In genomic region chr11:116625081-116626000, GRCm38 (mm10) we compare ENCODE assay signal across 9 mouse cellular contexts. TPM values are rescaled to one million over a fixed set of nuclear protein-coding genes. Genes with fewer than 3 reads are reported as not detected.
DNase-seq lines count a peak whose midpoint lies in the region; ATAC-seq and TF ChIP-seq lines count a peak whose summit lies in the region.
"Had no signal": no experiment of that assay in that cellular context is flagged by ENCODE, and none has a peak within 500 bp of the region (broad histone marks: within the 10 kb centered on the region; RNA-seq: fewer than 3 reads in every experiment).

No protein-coding gene starts in this region.

- H3K27ac ChIP-seq in cerebellum, adult 2 months (ENCODE audit: insufficient read depth, low read length) = no peak overlapping the region
- no peak overlapping the region for H3K27ac ChIP-seq in midbrain, embryonic 11.5 days (ENCODE audit: low read depth, low read length)
- H3K27ac ChIP-seq in midbrain, embryonic 13.5 days = no peak overlapping the region
- H3K27ac ChIP-seq in liver, embryonic 12.5 days = peak overlapping the region; percentile 90
- H3K27ac ChIP-seq: stomach, embryonic 15.5 days had no signal

- peak; percentile 47; the same call in 1 of the 2 replicates for TF ChIP-seq CTCF in cerebellum, adult 2 months (IDR thresholded peaks at IDR 0.05; ENCODE audit: borderline replicate concordance, insufficient read depth, low read depth, low read length)

- H3K36me3 ChIP-seq in midbrain, embryonic 11.5 days (ENCODE audit: control insufficient read depth, insufficient read depth, low read length) = no peaks in the 10 kb centered on the region
- H3K36me3 ChIP-seq in midbrain, embryonic 13.5 days = no peaks in the 10 kb centered on the region
- H3K36me3 ChIP-seq in liver, embryonic 12.5 days = no peaks in the 10 kb centered on the region
- H3K36me3 ChIP-seq: stomach, embryonic 15.5 days had no signal

- peaks cover 29% of the 10 kb centered on the region for H3K4me1 ChIP-seq in cerebellum, adult 2 months (ENCODE audit: control insufficient read depth, insufficient read depth, low read length)
- peaks cover 7% of the 10 kb centered on the region; the same call in 1 of the 2 replicates for H3K4me1 ChIP-seq in midbrain, embryonic 11.5 days (ENCODE audit: control insufficient read depth, insufficient read depth, low read length)
- H3K4me1 ChIP-seq in midbrain, embryonic 13.5 days (replicated peaks) = peaks cover 20% of the 10 kb centered on the region
- H3K4me1 ChIP-seq in liver, embryonic 12.5 days = peaks cover 88% of the 10 kb centered on the region

- no peak for ATAC-seq in midbrain, embryonic 11.5 days (ENCODE audit: low FRiP score)
- no peak for ATAC-seq in midbrain, embryonic 13.5 days
- ATAC-seq in liver, embryonic 12.5 days = peak; percentile 28

- no peaks in the 10 kb centered on the region for H3K9me3 ChIP-seq in midbrain, embryonic 11.5 days (ENCODE audit: control insufficient read depth, low read length)
- H3K9me3 ChIP-seq in midbrain, embryonic 13.5 days = no peaks in the 10 kb centered on the region
- no peaks in the 10 kb centered on the region for H3K9me3 ChIP-seq in liver, embryonic 12.5 days (replicated peaks)
- H3K9me3 ChIP-seq: stomach, embryonic 15.5 days had no signal

- no peaks in the 10 kb centered on the region for H3K27me3 ChIP-seq in cerebellum, adult 2 months (ENCODE audit: control insufficient read depth, insufficient read depth, low read length)
- peaks cover 19% of the 10 kb centered on the region for H3K27me3 ChIP-seq in midbrain, embryonic 11.5 days (ENCODE audit: control insufficient read depth, insufficient read depth, low read length)
- H3K27me3 ChIP-seq in midbrain, embryonic 13.5 days = peaks cover 38% of the 10 kb centered on the region
- H3K27me3 ChIP-seq in liver, embryonic 12.5 days (replicated peaks) = no peaks in the 10 kb centered on the region
- H3K27me3 ChIP-seq: stomach, embryonic 15.5 days had no signal

- 82% methylated on average over 17 of the region's 17 CpGs for WGBS in cerebellum, adult 2 months
- 74% methylated on average over 17 of the region's 17 CpGs for WGBS in midbrain, embryonic 11.5 days
- 76% methylated on average over 17 of the region's 17 CpGs for WGBS in midbrain, embryonic 13.5 days
- WGBS in liver, embryonic 12.5 days (ENCODE audit: insufficient replicate concordance) = 36% methylated on average over 17 of the region's 17 CpGs

- H3K4me2 ChIP-seq in midbrain, embryonic 11.5 days = no peak overlapping the region
- H3K4me2 ChIP-seq in midbrain, embryonic 13.5 days (replicated peaks) = no peak overlapping the region
- peak overlapping the region; percentile 88 for H3K4me2 ChIP-seq in liver, embryonic 12.5 days

- TF ChIP-seq POLR2A in cerebellum, adult 2 months (IDR thresholded peaks at IDR 0.05; ENCODE audit: borderline replicate concordance, insufficient read depth, low read length) = no peak

- no peak overlapping the region for H3K4me3 ChIP-seq in cerebellum, adult 2 months (replicated peaks; ENCODE audit: insufficient read depth, low read depth, low read length)
- H3K4me3 ChIP-seq in midbrain, embryonic 11.5 days (ENCODE audit: low read depth, low read length) = no peak overlapping the region
- no peak overlapping the region for H3K4me3 ChIP-seq in midbrain, embryonic 13.5 days (replicated peaks)
- H3K4me3 ChIP-seq in liver, embryonic 12.5 days = no peak overlapping the region

- no peak overlapping the region for H3K9ac ChIP-seq in midbrain, embryonic 11.5 days (ENCODE audit: low read length)
- no peak overlapping the region for H3K9ac ChIP-seq in midbrain, embryonic 13.5 days (replicated peaks)
- H3K9ac ChIP-seq in liver, embryonic 12.5 days = peak overlapping the region; percentile 55
- H3K9ac ChIP-seq: stomach, embryonic 15.5 days had no signal

- peak in 1 of 2 experiments; percentile 55 for DNase-seq in cerebellum, adult 2 months
- no peak for DNase-seq in cerebellum, adult 11 months
- peak; percentile 93 for DNase-seq in midbrain, embryonic 11.5 days (ENCODE audit: low spot score, missing footprints)
- peak; percentile 66 to 83 for DNase-seq in cerebellum, postnatal 14 days
- peak; percentile 46 to 73 for DNase-seq in spleen, adult 18-20 months
- DNase-seq in layer of hippocampus, adult 9-10 months (ENCODE audit: low spot score) = no peak

RNA-seq across cellular contexts. Expression of gene Rhbdf2, which starts 1.5 kb away (rescaled TPM):
- polyA plus RNA-seq in cerebellum, adult 2 months (2012; rRNA removed) = 1.9 and 2.2 TPM in 2 replicates
- 1.2 and 1.3 TPM in 2 replicates for polyA plus RNA-seq in midbrain, embryonic 11.5 days (2014; fragmentation: Nextera tagmentation; extraction: Ambion mirVana)
- 0.76 and 0.77 TPM in 2 replicates for polyA plus RNA-seq in midbrain, embryonic 13.5 days (2015; fragmentation: Nextera tagmentation; extraction: Ambion mirVana)
- 8.0 and 8.5 TPM in 2 replicates for polyA plus RNA-seq in liver, embryonic 12.5 days (2016; fragmentation: Nextera tagmentation; extraction: Ambion mirVana)

RNA-seq across cellular contexts. Expression of gene Prcd, which starts 28.0 kb away (rescaled TPM):
- polyA plus RNA-seq in cerebellum, adult 2 months (2012; rRNA removed) = 13.7 and 14.2 TPM in 2 replicates
- polyA plus RNA-seq in midbrain, embryonic 11.5 days (2014; fragmentation: Nextera tagmentation; extraction: Ambion mirVana) = 0.22 and 1.0 TPM in 2 replicates
- 1.0 and 1.2 TPM in 2 replicates for polyA plus RNA-seq in midbrain, embryonic 13.5 days (2015; fragmentation: Nextera tagmentation; extraction: Ambion mirVana)
- polyA plus RNA-seq in liver, embryonic 12.5 days (2016; fragmentation: Nextera tagmentation; extraction: Ambion mirVana) = 0.19 and 0.41 TPM in 2 replicates

RNA-seq across cellular contexts. Expression of gene Cygb, which starts 28.8 kb away (rescaled TPM):
- polyA plus RNA-seq in cerebellum, adult 2 months (2012; rRNA removed) = 105 and 113 TPM in 2 replicates
- 1.7 and 2.1 TPM in 2 replicates for polyA plus RNA-seq in midbrain, embryonic 11.5 days (2014; fragmentation: Nextera tagmentation; extraction: Ambion mirVana)
- 8.8 TPM in 2 replicates for polyA plus RNA-seq in midbrain, embryonic 13.5 days (2015; fragmentation: Nextera tagmentation; extraction: Ambion mirVana)
- 0.83 and 1.2 TPM in 2 replicates for polyA plus RNA-seq in liver, embryonic 12.5 days (2016; fragmentation: Nextera tagmentation; extraction: Ambion mirVana)

RNA-seq across cellular contexts. Expression of gene Aanat, which starts 39.1 kb away (rescaled TPM):
- 1.2 and 1.3 TPM in 2 replicates for polyA plus RNA-seq in cerebellum, adult 2 months (2012; rRNA removed)
- not detected in 2 replicates for polyA plus RNA-seq in midbrain, embryonic 11.5 days (2014; fragmentation: Nextera tagmentation; extraction: Ambion mirVana)
- 0.22 and 0.34 TPM in 2 replicates for polyA plus RNA-seq in midbrain, embryonic 13.5 days (2015; fragmentation: Nextera tagmentation; extraction: Ambion mirVana)
- polyA plus RNA-seq in liver, embryonic 12.5 days (2016; fragmentation: Nextera tagmentation; extraction: Ambion mirVana) = not detected in 2 replicates

RNA-seq across cellular contexts. Expression of gene Ube2o, which starts 44.1 kb away (rescaled TPM):
- polyA plus RNA-seq in cerebellum, adult 2 months (2012; rRNA removed) = 81.9 and 88.2 TPM in 2 replicates
- polyA plus RNA-seq in midbrain, embryonic 11.5 days (2014; fragmentation: Nextera tagmentation; extraction: Ambion mirVana) = 13.6 and 18.7 TPM in 2 replicates
- 12.3 and 12.7 TPM in 2 replicates for polyA plus RNA-seq in midbrain, embryonic 13.5 days (2015; fragmentation: Nextera tagmentation; extraction: Ambion mirVana)
- 40.0 and 40.2 TPM in 2 replicates for polyA plus RNA-seq in liver, embryonic 12.5 days (2016; fragmentation: Nextera tagmentation; extraction: Ambion mirVana)

Comparison
In these comparisons a context has a peak if more than half of its experiments do, and no peak if none do; other contexts are left out.
1. DNase-seq: peak in midbrain, embryonic 11.5 days (single experiment), cerebellum, postnatal 14 days (2 of 2) and spleen, adult 18-20 months (2 of 2); none in cerebellum, adult 11 months (single experiment) and layer of hippocampus, adult 9-10 months (single experiment).
2. RNA of gene Cygb, which starts 28.8 kb away (polyA plus RNA-seq): 105 to 113 TPM in cerebellum, adult 2 months; 8.8 TPM in midbrain, embryonic 13.5 days, 1.7 to 2.1 TPM in midbrain, embryonic 11.5 days and 0.83 to 1.2 TPM in liver, embryonic 12.5 days; every median in the first group is over 10 times any median in the second.